Mouse (Mus musculus) heart, adult 2 months (tissue): ENCODE results near the gene Pla2g3.

Experiments used
- CTCF ChIP-seq: fragments of 200-600 bp; IDR thresholded peaks from 2 replicates; pipeline ENCODE4 v1.8.1; 2022; ENCODE audit warnings: antibody characterized with exemption, mild to moderate bottlenecking, moderate library complexity
- POLR2A ChIP-seq: fragments of 200-500 bp; IDR thresholded peaks from 2 replicates; pipeline ENCODE4 v1.6.1; 2011; ENCODE audit warnings: mild to moderate bottlenecking, low read depth, low read length, control low read depth; ENCODE audit not compliant: insufficient read depth

- no peak for TF ChIP-seq CTCF
- TF ChIP-seq POLR2A = no peak
These were observed 20.1 kb downstream of the Pla2g3 start for GRCm38 (mm10) chr11:3508226-3508625.
